Mouse (Mus musculus) E14TG2a.4 (cell line): ENCODE data around the gene Nop9.

ENCODE experiments used
- CTCF ChIP-seq: conservative IDR thresholded peaks from 2 replicates; pipeline ENCODE4 v1.5.1; 2014; ENCODE audit warnings: low read length
- NANOG ChIP-seq: IDR thresholded peaks from 2 replicates; pipeline ENCODE4 v1.6.1; 2014; ENCODE audit warnings: borderline replicate concordance, low read length, mixed read lengths
- POU5F1 ChIP-seq: IDR thresholded peaks from 2 replicates; pipeline ENCODE4 v1.6.1; 2014; ENCODE audit warnings: low read length, borderline replicate concordance

DNA sequence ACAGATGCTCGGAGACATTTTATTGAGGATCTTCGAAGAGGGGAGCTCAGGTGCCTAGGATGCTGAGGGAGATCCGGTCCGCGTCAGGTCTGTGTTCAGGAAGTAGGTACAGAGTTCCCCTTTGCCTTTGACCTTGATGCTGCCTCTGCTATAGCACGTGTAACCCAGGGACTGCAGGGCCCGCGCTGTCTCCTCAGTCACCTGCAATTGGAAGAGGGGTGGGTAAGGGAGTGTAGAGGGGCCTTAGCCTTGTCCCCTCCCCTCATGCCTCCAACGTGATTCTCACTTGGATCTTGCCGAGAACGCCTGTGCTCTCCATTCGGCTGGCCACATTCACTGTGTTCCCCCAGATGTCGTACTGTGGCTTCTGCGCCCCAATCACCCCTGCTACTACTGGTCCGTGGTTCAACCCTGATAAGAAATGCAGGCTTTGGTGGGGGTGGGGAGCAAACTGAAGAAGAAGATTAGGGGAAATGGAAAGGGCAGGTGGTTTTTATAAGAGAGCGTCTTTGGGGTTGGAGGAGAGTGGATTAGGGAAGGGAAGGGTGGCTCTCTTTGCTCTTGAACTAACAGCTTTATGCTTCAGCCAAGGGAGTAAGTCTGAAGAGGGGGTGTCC, 23.7 kb downstream of the Nop9 start:
- TF ChIP-seq CTCF (no peak), POU5F1 (no peak), NANOG (no peak)
